Mouse (Mus musculus) erythroid progenitor cell, adult 5-6 weeks (primary cell): ENCODE data around the gene Tspo2. TPM values are rescaled to one million over a fixed set of nuclear protein-coding genes. Genes with fewer than 3 reads are reported as not detected.
A peak's percentile ranks its signal among the peaks of the same experiment; 100 is the strongest.

Experiments
- ATAC-seq: replicated peaks from 2 replicates; pipeline ENCODE4 v1.8.0; 2016; ENCODE audit warnings: moderate number of reproducible peaks, mild to moderate bottlenecking, moderate TSS enrichment, inconsistent platforms; ENCODE audit not compliant: poor library complexity, low FRiP score, severe bottlenecking
- total RNA-seq, 2 experiments: library from RNA; stranded (forward) in 1 of 2; stranded (reverse) in 1 of 2; fragments of 150-400 nt in 1 of 2; fragments of 186-747, 209-891 nt in 1 of 2; gene quantifications; 2 replicates each; pipeline versions ENCODE4 v1.2.3 to v1.2.4; 2015 to 2017; ENCODE audit warnings: low replicate concordance in 2 of 2

Tspo2 gene
- total RNA-seq, 2 experiments from 2014 or later: 464 to 537 TPM

DNA sequence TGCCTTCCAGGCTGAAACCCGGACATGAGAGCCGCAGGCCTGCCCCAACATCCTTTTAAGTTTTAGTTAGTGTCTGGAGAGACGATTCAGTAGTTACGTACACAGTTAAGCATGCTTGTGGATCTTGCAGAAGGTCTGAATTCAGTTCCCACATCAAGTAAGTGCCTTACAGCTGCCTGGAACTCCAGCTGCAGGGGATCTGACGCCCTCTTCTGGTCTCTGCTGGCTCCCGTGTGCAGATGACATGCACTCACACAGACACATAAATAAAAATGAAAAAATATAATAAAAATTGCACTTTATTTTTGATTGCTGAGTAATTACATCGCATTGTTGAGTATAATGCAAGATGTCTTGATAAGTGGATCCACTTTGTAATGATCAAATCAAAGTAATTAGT lies 2.2 kb upstream of the Tspo2 start:
- no peak for ATAC-seq

DNA sequence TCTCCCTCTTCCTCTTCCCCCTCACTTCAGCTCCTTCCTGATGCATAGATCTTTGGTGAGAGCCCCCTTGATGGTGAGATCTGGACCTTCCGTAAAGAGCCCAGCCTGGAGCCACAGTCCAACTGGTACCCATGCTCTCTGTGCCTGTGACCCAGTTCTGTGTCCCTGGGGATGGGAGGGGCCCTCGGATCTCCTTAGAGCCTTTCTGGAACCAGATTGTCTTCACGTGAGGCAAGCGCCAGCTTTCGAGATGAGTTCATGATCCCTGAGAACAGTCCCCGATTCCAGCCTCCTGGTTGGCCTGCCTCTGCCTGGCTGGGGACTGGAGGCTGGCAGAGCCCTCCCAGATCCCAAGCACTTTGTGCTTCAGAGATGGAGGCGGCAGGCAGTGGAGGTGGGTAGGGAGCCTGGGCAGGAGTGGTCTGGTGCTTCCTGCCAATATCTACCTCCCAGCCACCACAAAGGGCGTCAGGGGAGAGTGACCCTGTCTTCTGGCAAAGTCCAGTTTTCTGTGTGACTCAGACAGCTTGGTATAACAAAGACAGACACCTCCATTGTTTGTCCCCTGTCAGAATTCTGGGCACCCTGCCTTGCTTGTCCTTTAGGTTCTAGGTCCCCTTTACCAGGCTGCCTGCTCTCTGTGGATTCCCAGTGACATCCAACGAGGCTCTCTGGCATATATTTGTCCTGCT lies 577 bp upstream of the Tspo2 start:
- peak; percentile 22 for ATAC-seq

GRCm38 (mm10) chr17:48450666-48451352 lies 513 bp downstream of the Tspo2 start:
- peak; percentile 77 for ATAC-seq

DNA sequence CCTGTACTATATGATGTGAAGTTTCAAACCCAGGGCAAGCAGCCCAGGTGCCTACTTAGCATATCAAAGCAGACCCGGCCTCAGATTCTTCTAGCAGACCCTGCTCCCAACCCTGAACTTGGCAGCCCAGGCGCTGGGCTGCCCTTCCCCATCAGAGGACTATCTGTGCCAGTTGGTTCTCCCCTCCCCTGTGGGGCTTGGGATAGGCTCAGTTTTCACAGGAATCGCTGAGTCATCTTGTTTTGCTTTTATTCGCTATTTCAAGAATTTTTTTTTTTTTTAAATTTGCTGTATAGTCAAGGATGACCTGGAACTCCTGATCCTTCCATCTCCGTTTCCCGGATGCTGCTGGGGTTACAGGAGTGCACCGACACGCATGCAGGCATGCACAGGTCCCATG lies 3.6 kb downstream of the Tspo2 start:
- peak; percentile 39 for ATAC-seq

- ATAC-seq: no peak
These were observed 7.7 kb downstream of the Tspo2 start for GRCm38 (mm10) chr17:48443542-48444145.

DNA sequence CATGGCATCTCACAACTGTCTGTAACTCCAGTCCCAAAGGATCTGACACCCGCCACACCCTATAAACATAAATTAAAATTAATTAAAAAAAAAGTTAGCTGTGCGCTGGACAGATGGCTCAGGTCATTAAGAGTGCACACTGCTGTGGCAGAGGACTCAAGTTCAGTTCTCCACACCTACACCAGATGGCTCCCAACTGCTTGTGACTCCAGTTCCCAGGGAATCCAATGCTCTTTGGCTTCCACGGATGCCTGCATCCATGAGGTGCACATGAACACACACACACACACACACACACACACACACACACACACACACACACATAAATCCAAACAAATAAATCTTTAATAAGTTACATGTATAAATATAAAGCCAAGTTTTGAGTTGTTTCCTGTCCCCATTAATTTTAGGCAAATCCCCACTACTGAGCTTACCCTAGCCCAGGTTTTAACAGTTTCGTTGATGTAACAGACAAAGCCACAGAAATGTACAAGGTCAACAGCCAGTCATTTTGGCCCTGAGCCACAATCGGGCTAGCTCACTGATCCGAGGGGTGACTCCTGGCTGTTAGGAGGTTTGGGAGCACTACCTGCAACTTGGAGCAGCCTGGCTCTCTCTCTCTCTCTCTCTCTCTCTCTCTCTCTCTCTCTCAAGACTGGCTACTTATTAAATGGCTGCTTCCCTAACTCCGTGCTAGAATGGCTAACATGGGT lies 8.4 kb downstream of the Tspo2 start:
- ATAC-seq: no peak

DNA sequence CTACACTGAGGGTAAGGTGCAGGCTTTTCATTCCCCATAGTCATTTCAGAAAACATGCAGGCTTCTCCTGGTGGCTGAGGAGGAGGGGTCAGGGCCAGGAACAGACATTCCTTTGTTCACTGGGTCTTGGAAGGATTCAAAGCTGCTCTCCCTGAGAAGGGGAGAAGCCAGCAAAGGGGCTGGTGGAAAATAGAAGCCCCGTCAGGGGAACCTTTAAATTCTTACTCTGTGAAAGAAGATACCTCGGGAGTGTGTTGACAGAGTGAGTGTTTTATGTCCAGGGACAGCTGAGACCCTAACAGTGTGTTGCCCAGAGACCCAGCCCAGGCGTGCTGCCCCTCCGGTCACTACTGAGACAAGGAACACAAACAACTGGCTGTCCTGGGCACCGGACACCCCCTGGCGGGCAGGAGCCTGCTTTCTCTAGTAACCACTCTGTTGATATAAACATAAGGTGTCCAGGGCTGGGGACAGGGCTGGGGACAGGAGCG lies 13.9 kb downstream of the Tspo2 start:
- ATAC-seq: no peak

DNA sequence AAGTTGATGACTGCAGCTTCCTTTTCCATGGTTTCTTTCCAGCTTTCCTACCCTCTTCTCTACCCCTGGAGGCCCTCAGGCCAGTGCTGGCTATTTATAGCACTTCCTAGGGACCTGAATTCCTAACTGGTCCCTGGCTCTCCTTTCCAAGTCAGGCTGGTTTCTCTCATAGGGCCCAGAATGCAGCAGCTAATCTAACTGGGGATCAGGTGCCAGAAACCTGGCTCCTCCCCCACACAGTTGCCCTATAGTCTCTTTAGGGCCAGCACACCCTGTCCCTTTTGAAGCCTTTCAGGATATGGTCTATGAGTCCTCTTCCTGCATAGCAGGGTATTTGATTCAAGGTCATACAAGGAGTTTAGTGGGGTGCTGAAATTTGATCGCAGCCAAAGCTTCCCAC lies 14.8 kb downstream of the Tspo2 start:
- ATAC-seq: no peak

DNA sequence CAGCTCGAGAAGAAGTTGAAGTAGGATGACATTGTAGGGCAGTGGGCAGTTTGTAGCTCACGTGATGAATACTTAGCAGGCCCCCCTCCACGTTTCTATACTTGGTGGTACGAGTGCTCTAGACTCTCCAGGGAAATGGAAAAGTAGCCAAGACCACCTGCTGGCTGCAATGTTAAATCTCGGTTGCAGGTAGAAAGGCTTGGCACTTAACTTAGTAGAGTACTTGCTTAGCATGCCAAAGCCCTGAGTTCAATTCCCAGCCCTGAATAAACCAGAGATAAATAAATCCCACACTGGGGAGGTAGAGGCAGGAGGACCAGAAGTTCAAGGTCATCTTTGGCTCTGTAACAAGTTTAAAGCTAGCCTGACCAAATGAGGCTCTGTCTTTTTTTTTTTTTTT lies 16.8 kb downstream of the Tspo2 start:
- no peak for ATAC-seq

DNA sequence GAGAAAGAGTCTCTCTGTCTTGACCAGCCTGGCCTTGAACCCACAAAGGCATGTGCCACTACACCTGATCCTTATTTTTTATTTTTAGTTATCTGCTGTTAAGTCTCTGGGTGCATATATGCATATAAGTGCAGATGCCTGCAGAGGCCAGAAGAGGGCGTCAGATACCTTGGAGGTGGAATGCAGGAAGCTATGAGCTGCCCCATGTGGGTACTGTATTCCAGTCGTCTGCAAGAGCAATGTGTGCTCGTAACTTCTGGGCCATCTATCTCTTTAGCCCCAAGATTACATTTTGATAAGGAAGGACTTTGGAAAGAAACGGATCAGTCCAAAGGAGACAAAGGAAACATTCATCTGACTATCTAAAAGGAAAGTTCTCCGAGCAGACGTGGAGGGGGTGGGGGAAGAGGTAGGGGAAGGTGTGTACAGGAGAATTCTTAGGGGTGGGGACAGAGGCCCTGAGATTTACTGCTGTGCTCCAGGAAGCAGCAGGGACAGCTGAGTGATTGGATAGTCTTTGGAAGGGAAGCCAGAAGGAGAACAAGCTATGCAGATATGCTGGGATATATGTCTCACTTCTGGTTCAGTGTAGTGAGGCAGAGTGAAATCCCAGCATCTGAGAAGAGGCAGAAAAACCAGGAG lies 17.5 kb downstream of the Tspo2 start:
- no peak for ATAC-seq

- ATAC-seq: no peak
These were observed 18.2 kb downstream of the Tspo2 start for GRCm38 (mm10) chr17:48433006-48433655.

GRCm38 (mm10) chr17:48432158-48432980 lies 19.0 kb downstream of the Tspo2 start, which contains the start of gene Apobec2:
TSS of gene Apobec2 (minus strand) at chr17:48432930.
- ATAC-seq: no peak

- no peak for ATAC-seq
These were observed 20.3 kb downstream of the Tspo2 start for GRCm38 (mm10) chr17:48431054-48431453.

GRCm38 (mm10) chr17:48430394-48430793 lies 20.9 kb downstream of the Tspo2 start:
- ATAC-seq: no peak

GRCm38 (mm10) chr17:48427852-48428530 lies 23.3 kb downstream of the Tspo2 start:
- ATAC-seq: no peak

DNA sequence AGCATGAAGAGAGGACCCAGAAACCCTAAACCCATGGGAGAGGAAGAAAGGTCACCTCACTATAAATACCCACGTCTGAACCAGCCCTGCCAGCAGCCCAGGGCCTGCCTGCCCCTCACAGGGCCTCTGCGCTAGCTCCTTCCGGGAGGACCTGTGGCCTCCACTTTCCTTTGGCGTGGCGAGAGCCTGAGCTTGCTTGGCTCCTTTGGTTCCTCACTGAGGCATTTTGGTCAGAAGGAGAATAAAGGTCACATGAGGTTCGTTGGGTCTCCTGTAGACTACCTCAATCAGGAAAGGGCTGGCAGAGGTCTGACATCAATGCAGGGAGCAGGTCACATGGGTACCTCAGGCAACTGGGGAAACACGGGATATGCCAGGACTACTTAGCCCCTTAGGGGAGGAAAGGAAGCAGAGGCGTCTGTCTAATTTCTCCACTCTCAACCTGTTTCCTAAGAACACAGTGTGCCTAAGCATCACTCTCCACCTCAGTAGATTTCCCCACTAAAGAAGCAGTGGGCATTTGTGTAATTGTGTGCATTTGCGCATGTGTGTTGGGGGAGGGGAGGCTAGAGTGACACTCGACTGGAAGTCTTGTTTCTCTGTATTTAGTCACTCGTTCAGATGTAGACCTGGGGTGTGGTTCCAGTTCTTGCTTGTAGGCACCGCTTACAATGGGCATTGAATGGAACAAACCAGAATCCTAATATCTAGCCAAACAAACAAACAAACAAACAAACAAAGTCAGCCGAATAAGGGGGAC lies 24.2 kb downstream of the Tspo2 start:
- no peak for ATAC-seq
